Mouse (Mus musculus) lung, postnatal 0 days (tissue): ENCODE measurements around the gene Slc25a47.

Source experiments
- CTCF ChIP-seq: IDR thresholded peaks from 2 replicates; pipeline ENCODE4 v1.5.1; 2016; ENCODE audit warnings: antibody characterized with exemption, mild to moderate bottlenecking
- EP300 ChIP-seq: IDR thresholded peaks from 2 replicates; pipeline ENCODE4 v1.6.1; 2016; ENCODE audit warnings: antibody characterized with exemption, mild to moderate bottlenecking, control low read depth

DNA sequence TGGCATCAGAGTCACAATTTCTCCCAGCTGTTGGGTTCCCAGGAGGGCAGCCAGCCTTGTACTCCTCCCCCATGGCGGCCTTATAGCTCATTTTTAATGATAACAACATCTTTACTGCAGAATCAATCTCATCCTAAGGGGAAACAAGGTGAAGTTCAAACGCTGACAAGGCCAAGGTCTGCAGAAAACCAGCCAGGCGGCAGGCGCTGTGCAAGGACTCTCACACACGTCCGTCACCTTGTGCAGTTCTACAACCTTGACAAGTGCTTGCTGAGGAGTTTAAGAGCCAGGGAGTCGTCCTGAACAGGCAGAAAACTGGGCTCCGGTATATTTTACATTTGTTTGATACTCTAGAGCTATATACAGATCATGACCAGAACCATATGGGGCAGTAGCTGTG, 46.9 kb downstream of the Slc25a47 start:
- TF ChIP-seq CTCF: no peak
- no peak for TF ChIP-seq EP300
